Comparison of ENCODE assay signal across 23 mouse cellular contexts in the genomic region with DNA sequence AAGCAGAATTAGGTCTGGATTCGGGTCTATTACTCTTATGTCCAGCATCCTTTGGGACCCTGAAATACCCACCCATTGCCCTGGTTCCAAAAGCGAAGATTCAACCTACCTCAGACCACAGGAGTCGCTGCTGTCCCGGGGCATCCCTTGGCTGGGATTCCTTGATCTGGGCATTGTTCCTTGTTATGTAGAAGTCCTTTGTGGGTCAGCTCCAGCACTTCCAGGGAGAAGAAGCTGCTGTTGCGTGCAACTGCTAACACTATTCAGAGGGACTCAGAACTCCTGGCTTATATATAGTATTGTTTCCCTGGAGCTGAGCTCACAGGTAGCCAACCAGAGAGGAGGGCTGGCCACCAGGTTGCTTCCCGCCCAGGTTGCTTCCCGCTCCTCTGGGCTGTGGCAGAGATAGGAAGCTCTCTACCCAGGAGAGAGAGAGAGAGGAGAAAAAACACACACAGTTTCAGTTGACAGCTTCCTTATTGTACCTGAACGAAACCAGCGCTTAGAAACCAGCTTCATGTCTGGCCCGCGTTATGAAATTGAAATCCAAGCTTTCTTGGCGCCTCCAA. TPM values are rescaled to one million over a fixed set of nuclear protein-coding genes. Genes with fewer than 3 reads are reported as not detected.
DNase-seq lines count a peak whose midpoint lies in the region; ATAC-seq and TF ChIP-seq lines count a peak whose summit lies in the region.
"Had no signal": no experiment of that assay in that cellular context is flagged by ENCODE, and none has a peak within 500 bp of the region (broad histone marks: within the 10 kb centered on the region; RNA-seq: fewer than 3 reads in every experiment).

TSS of gene 4930539E08Rik (minus strand) at position 265 of the 569 bp plus-strand sequence.

- 0 out of 2 replicates have a peak, but pooled peaks have one; percentile 67 for ATAC-seq in intestine, embryonic 14.5 days (replicated peaks; ENCODE audit: low FRiP score, low TSS enrichment, low read depth)
- peak; percentile 85 for ATAC-seq in intestine, embryonic 16.5 days
- ATAC-seq: CD4-positive, CD25-positive, alpha-beta regulatory T cell, adult 4 months; forebrain, embryonic 14.5 days; forebrain, postnatal 0 days had no signal

- H3K36me3 ChIP-seq in intestine, embryonic 14.5 days (ENCODE audit: control insufficient read depth, insufficient read depth, low read length) = no peaks in the 10 kb centered on the region
- no peaks in the 10 kb centered on the region for H3K36me3 ChIP-seq in intestine, embryonic 16.5 days (ENCODE audit: control insufficient read depth, insufficient read depth, low read length)
- no peaks in the 10 kb centered on the region for H3K36me3 ChIP-seq in small intestine, adult 2 months (ENCODE audit: control insufficient read depth, insufficient read depth, low read length)
- H3K36me3 ChIP-seq: embryonic facial prominence, embryonic 12.5 days; embryonic facial prominence, embryonic 15.5 days; hindbrain, embryonic 12.5 days; hindbrain, embryonic 15.5 days had no signal

- H3K4me2 ChIP-seq in intestine, embryonic 14.5 days (ENCODE audit: low read length) = peak within 1 kb of the TSS; percentile 33
- peak within 1 kb of the TSS; percentile 24 for H3K4me2 ChIP-seq in intestine, embryonic 16.5 days (ENCODE audit: low read depth, low read length)
- H3K4me2 ChIP-seq: embryonic facial prominence, embryonic 12.5 days; embryonic facial prominence, embryonic 15.5 days; heart, embryonic 11.5 days; hindbrain, embryonic 12.5 days; hindbrain, embryonic 15.5 days had no signal

- intact Hi-C loops in left cerebral cortex, postnatal 10 days (cut with DNase I) = no loop called here

- H3K27ac ChIP-seq in intestine, embryonic 14.5 days (ENCODE audit: low read depth) = peak within 1 kb of the TSS; percentile 62
- peak within 1 kb of the TSS; percentile 90 for H3K27ac ChIP-seq in intestine, embryonic 16.5 days (ENCODE audit: low read length)
- peak within 1 kb of the TSS; percentile 84 for H3K27ac ChIP-seq in small intestine, adult 2 months (ENCODE audit: insufficient read depth, low read depth, low read length)
- H3K27ac ChIP-seq: embryonic facial prominence, embryonic 12.5 days; embryonic facial prominence, embryonic 15.5 days; gastrocnemius, adult 2 months; hindbrain, embryonic 12.5 days; hindbrain, embryonic 15.5 days had no signal

- no peaks in the 10 kb centered on the region for H3K9me3 ChIP-seq in intestine, embryonic 14.5 days (ENCODE audit: control insufficient read depth, low read length)
- H3K9me3 ChIP-seq in intestine, embryonic 16.5 days (ENCODE audit: control insufficient read depth, low read length) = no peaks in the 10 kb centered on the region
- H3K9me3 ChIP-seq: embryonic facial prominence, embryonic 12.5 days; embryonic facial prominence, embryonic 15.5 days; hindbrain, embryonic 12.5 days; hindbrain, embryonic 15.5 days had no signal

- WGBS in intestine, embryonic 14.5 days = 66% methylated on average over 12 of the region's 12 CpGs
- WGBS in intestine, embryonic 16.5 days = 49% methylated on average over 12 of the region's 12 CpGs
- 39% methylated on average over 12 of the region's 12 CpGs for WGBS in small intestine, adult 2 months

- H3K4me3 ChIP-seq in intestine, embryonic 14.5 days (ENCODE audit: low read depth, low read length) = peak within 1 kb of the TSS; percentile 16
- peak within 1 kb of the TSS; percentile 30 for H3K4me3 ChIP-seq in intestine, embryonic 16.5 days (ENCODE audit: low read length)
- H3K4me3 ChIP-seq in small intestine, adult 2 months (ENCODE audit: low read depth, low read length) = peak within 1 kb of the TSS; percentile 60
- H3K4me3 ChIP-seq: embryonic facial prominence, embryonic 12.5 days; embryonic facial prominence, embryonic 15.5 days; gastrocnemius, adult 2 months; hindbrain, embryonic 12.5 days; hindbrain, embryonic 15.5 days had no signal

- no peak for TF ChIP-seq CTCF in small intestine, adult 2 months (IDR thresholded peaks at IDR 0.05; ENCODE audit: extremely low read depth, insufficient read length, insufficient replicate concordance, low read depth, low read length)

- peak; percentile 75; the same call in 1 of the 2 replicates for TF ChIP-seq POLR2A in small intestine, adult 2 months (IDR thresholded peaks at IDR 0.05; ENCODE audit: low read depth, low read length)

- no peaks in the 10 kb centered on the region for H3K27me3 ChIP-seq in intestine, embryonic 14.5 days (replicated peaks; ENCODE audit: control insufficient read depth, insufficient read depth, low read length)
- no peaks in the 10 kb centered on the region for H3K27me3 ChIP-seq in intestine, embryonic 16.5 days (replicated peaks; ENCODE audit: control insufficient read depth, insufficient read depth, low read length)
- no peaks in the 10 kb centered on the region for H3K27me3 ChIP-seq in small intestine, adult 2 months (ENCODE audit: control insufficient read depth, insufficient read depth, low read length)
- H3K27me3 ChIP-seq: hindbrain, embryonic 15.5 days had no signal

- no peaks in the 10 kb centered on the region for H3K4me1 ChIP-seq in intestine, embryonic 14.5 days (replicated peaks; ENCODE audit: control insufficient read depth, insufficient read depth, low read length)
- H3K4me1 ChIP-seq in intestine, embryonic 16.5 days (ENCODE audit: control insufficient read depth, insufficient read depth, low read length) = peaks cover 10% of the 10 kb centered on the region
- peaks cover 19% of the 10 kb centered on the region; the same call in 1 of the 2 replicates for H3K4me1 ChIP-seq in small intestine, adult 2 months (ENCODE audit: control insufficient read depth, insufficient read depth, insufficient read length, low read length)
- H3K4me1 ChIP-seq: embryonic facial prominence, embryonic 12.5 days; embryonic facial prominence, embryonic 15.5 days; hindbrain, embryonic 12.5 days; hindbrain, embryonic 15.5 days had no signal

- no peak for DNase-seq in left cerebral cortex, postnatal 10 days (ENCODE audit: extremely low spot score in 1 of 2, low spot score in 2 of 2)
- no peak for DNase-seq in left cerebral cortex, adult 11 months (ENCODE audit: low spot score)
- no peak for DNase-seq in intestine, embryonic 14.5 days (ENCODE audit: low spot score)
- DNase-seq in cerebellum, postnatal 10 days = no peak
- no peak for DNase-seq in B cell, adult 2 months
- DNase-seq: adrenal gland, adult 2 months; adrenal gland, postnatal 14 days; cerebellum, adult 11-12 months; cerebellum, adult 8-10 months; cerebellum, postnatal 14 days; forebrain, postnatal 0 days; gastrocnemius, adult 2 months; gastrocnemius, postnatal 14 days; heart, adult 11 months had no signal

- H3K9ac ChIP-seq in intestine, embryonic 14.5 days (ENCODE audit: low read length) = peak within 1 kb of the TSS; percentile 13; the same call in 1 of the 2 replicates
- peak within 1 kb of the TSS; percentile 46 for H3K9ac ChIP-seq in intestine, embryonic 16.5 days (ENCODE audit: low read depth, low read length)
- H3K9ac ChIP-seq: embryonic facial prominence, embryonic 12.5 days; embryonic facial prominence, embryonic 15.5 days; forebrain, postnatal 0 days; hindbrain, embryonic 12.5 days; hindbrain, embryonic 15.5 days had no signal

RNA-seq across cellular contexts. Expression of gene 4930539E08Rik, which starts in this region (rescaled TPM):
- total RNA-seq in left cerebral cortex, postnatal 10 days (2021) = 10 to 100 TPM; 10.9 to 13.5 TPM
- polyA plus RNA-seq in intestine, embryonic 14.5 days (2014; fragmentation: Nextera tagmentation; extraction: Ambion mirVana) = 3.6 and 4.5 TPM in 2 replicates
- polyA plus RNA-seq in intestine, embryonic 16.5 days (2015; fragmentation: Nextera tagmentation; extraction: Ambion mirVana) = 3.9 and 4.2 TPM in 2 replicates
- 26.9 and 94.4 TPM in 2 replicates for polyA plus RNA-seq in small intestine, adult 2 months (2012; rRNA removed)
- total RNA-seq: adrenal gland, adult 2 months; adrenal gland, postnatal 14 days had no signal
- polyA plus RNA-seq: heart, embryonic 11.5 days had no signal
